Mouse (Mus musculus) stomach, postnatal 0 days (tissue): ENCODE data around the gene Otogl. TPM values are rescaled to one million over a fixed set of nuclear protein-coding genes. Genes with fewer than 3 reads are reported as not detected.

ENCODE experiments used
- ATAC-seq: fragments of 200-750 bp; cut with Nextera tagmentation; 2 replicates; pipeline ENCODE4 v1.8.0; 2017; ENCODE audit not compliant: low FRiP score, low TSS enrichment
- DNase-seq: peaks from one replicate; pipeline ENCODE4 v3.0.0-alpha.2; 2016; ENCODE audit warnings: low spot score
- H3K27ac ChIP-seq: fragments of 300-500 bp; sonication (generic); replicated peaks from 2 replicates; pipeline ENCODE4 v1.5.1; 2014; ENCODE audit warnings: mild to moderate bottlenecking, control low read depth
- H3K27me3 ChIP-seq: fragments of 300-500 bp; sonication (generic); 2 replicates; pipeline ENCODE4 v1.6.1; 2014; ENCODE audit warnings: low read length; ENCODE audit not compliant: control insufficient read depth, insufficient read depth
- H3K36me3 ChIP-seq: fragments of 300-500 bp; sonication (generic); 2 replicates; pipeline ENCODE4 v1.6.1; 2014; ENCODE audit warnings: low read length, mixed read lengths; ENCODE audit not compliant: control insufficient read depth, insufficient read depth
- H3K4me1 ChIP-seq: fragments of 300-500 bp; sonication (generic); replicated peaks from 2 replicates; pipeline ENCODE4 v1.6.1; 2014; ENCODE audit warnings: antibody characterized with exemption; ENCODE audit not compliant: control insufficient read depth, insufficient read depth
- H3K4me2 ChIP-seq: fragments of 300-500 bp; sonication (generic); replicated peaks from 2 replicates; pipeline ENCODE4 v1.6.1; 2014; ENCODE audit warnings: low read depth, mild to moderate bottlenecking, control low read depth, moderate library complexity
- H3K4me3 ChIP-seq: fragments of 300-500 bp; sonication (generic); 2 replicates; pipeline ENCODE4 v1.5.1; 2014; ENCODE audit warnings: low read depth, low read length, control low read depth
- H3K9ac ChIP-seq: fragments of 300-500 bp; sonication (generic); 2 replicates; pipeline ENCODE4 v1.6.1; 2014; ENCODE audit warnings: mild to moderate bottlenecking, low read length, control low read depth, mixed read lengths
- H3K9me3 ChIP-seq: fragments of 300-500 bp; sonication (generic); 2 replicates; pipeline ENCODE4 v1.6.1; 2016; ENCODE audit warnings: low read length; ENCODE audit not compliant: control insufficient read depth
- CTCF ChIP-seq: IDR thresholded peaks from 2 replicates; pipeline ENCODE4 v1.5.1; 2016; ENCODE audit warnings: antibody characterized with exemption, low read depth, mild to moderate bottlenecking, moderate library complexity
- EP300 ChIP-seq: optimal IDR thresholded peaks from 2 replicates; pipeline ENCODE3; 2016; ENCODE audit warnings: antibody characterized with exemption
- WGBS: fragments of 180-500 bp; shearing (Covaris S2); extraction: QIAGEN DNeasy Blood & Tissue Kit; methylation state at CpG from one replicate; pipeline ENCODE4 v1.1.7; 2014; 5-methylcytosine and 5-hydroxymethylcytosine counted together
- polyA plus RNA-seq: library from polyadenylated mRNA; unstranded; fragments of >200 nt; fragmentation: Nextera tagmentation; extraction: Ambion mirVana; gene quantifications from 2 replicates; pipeline ENCODE4 v1.2.1, GENCODE M21; 2015

Otogl gene
- polyA plus RNA-seq, 1 experiment from 2014 or later, result 0.02 TPM

DNA sequence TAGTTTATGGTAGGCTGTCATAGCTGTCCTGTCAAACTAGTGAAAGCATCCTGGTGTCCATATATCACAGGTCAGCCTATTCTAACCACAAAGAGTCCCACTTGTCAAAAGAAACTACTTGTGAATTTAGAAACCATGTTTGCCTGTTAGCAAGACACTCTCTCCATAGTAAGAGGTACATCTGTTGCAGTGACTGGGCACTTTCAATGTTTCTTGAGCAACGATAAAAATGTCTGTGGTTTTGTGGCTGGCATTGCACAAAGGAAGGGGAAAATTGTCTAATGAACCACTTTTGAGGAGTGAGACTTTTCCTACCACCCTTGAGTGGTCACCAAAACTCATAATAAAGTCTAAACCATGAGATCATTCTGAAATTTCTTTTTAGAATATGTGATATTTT lies 36.1 kb upstream of the Otogl start:
- DNase-seq (no peak), ATAC-seq (no peak)
- H3K27ac ChIP-seq, result no peak overlapping the region
- H3K4me3 ChIP-seq, result no peak overlapping the region
- H3K4me2 ChIP-seq, result no peak overlapping the region
- H3K36me3 ChIP-seq, result no peaks in the 10 kb centered on the region
- no peaks in the 10 kb centered on the region for H3K27me3 ChIP-seq
- no peaks in the 10 kb centered on the region for H3K4me1 ChIP-seq
- H3K9me3 ChIP-seq, result no peaks in the 10 kb centered on the region
- TF ChIP-seq EP300, result no peak
- TF ChIP-seq CTCF, result no peak
- no peak overlapping the region for H3K9ac ChIP-seq
- WGBS, result 79% methylated on average over 1 of the region's 1 CpGs

DNA sequence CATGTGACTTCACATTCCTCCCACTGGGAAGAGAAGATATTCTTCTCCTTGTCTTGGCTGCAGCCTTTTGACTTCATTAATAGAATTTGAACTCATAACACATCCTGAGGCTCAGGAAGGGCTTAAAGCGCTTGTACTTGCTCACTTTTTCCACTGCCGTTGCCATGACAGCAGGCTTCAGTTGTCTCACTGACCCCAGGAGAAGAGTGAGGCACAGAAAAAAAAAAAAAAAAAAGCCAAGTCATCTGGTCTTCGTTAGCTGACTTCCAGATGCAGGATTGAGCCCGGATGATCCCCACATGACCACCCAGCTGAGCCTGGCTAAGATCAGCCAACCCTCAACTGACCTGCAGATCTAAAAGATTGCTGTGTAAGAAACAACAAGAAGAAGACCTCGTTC lies 34.4 kb upstream of the Otogl start:
- H3K27me3 ChIP-seq, result no peaks in the 10 kb centered on the region
- H3K36me3 ChIP-seq, result no peaks in the 10 kb centered on the region
- no peaks in the 10 kb centered on the region for H3K9me3 ChIP-seq
- ATAC-seq, result no peak
- TF ChIP-seq CTCF, result no peak
- no peak for TF ChIP-seq EP300
- H3K4me3 ChIP-seq, result no peak overlapping the region
- no peak for DNase-seq
- no peak overlapping the region for H3K9ac ChIP-seq
- WGBS, result 41% methylated on average over 5 of the region's 5 CpGs
- no peaks in the 10 kb centered on the region for H3K4me1 ChIP-seq
- H3K27ac ChIP-seq, result no peak overlapping the region
- no peak overlapping the region for H3K4me2 ChIP-seq

DNA sequence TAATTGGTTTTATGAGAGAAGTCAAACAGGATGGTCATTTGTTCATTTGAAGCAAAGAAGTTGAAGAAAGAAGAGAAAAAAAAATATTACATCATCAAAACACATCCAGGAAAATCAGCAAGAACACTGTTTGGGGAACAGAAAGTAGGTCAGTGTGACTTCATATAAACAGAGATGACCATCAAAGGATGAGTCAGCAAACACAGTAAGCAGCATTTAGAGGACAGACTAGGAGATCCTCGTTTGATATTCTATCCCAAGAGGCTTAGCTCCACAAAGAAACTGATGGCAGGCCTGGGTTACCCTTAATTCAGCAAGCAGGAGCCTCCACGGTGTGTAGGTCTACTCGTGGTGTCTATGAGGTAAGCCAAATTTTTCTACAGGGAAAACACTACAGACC lies 31.9 kb upstream of the Otogl start:
- Histone ChIP-seq H3K9me3 (no peaks in the 10 kb centered on the region), H3K4me1 (no peaks in the 10 kb centered on the region), H3K4me2 (no peak overlapping the region), H3K27me3 (no peaks in the 10 kb centered on the region), H3K27ac (no peak overlapping the region), H3K9ac (no peak overlapping the region), H3K4me3 (no peak overlapping the region), H3K36me3 (no peaks in the 10 kb centered on the region)
- DNase-seq (no peak), ATAC-seq (no peak)
- 66% methylated on average over 3 of the region's 3 CpGs for WGBS
- no peak for TF ChIP-seq CTCF
- TF ChIP-seq EP300, result no peak

DNA sequence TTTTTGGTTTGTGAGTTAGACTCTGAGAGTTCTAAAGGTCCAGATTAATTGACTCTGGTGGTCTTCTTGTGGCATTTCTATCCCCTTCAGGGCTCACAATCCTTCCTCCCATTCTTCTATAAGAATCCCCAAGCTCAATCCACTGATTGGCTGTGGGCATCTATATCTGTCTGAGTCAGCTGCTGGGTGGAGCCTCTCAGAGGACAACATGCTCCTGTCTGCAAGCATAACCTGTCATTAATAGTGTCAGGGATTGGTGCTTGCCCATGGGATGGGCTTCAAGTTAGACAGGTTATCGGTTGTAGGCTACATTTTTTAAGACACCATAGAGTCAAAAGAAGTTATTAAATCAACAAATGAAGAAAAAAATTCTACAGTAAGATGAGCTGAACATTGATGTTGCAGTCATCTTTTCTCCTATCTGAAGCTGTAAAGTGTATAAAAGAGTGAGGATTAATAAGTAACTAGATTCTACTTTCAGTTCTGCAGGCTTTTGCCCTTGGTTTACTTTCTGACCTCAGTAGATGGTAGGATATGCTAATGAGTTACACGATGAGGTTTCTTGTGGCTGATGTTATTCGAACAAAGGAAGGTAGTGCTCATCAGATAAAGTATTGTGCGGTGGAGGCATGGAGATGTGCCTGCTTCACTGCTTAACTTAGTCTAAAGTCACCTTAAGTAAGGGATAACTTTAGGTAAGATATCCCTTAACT lies 29.4 kb upstream of the Otogl start:
- ATAC-seq (peak; percentile 54; the same call in 1 of the 2 replicates), DNase-seq (no peak)
- Histone ChIP-seq H3K4me1 (no peaks in the 10 kb centered on the region), H3K9me3 (no peaks in the 10 kb centered on the region), H3K9ac (no peak overlapping the region), H3K27ac (peak overlapping the region; percentile 45; the same call in 1 of the 2 replicates), H3K36me3 (no peaks in the 10 kb centered on the region), H3K4me3 (no peak overlapping the region), H3K27me3 (no peaks in the 10 kb centered on the region), H3K4me2 (no peak overlapping the region)
- 67% methylated on average over 4 of the region's 4 CpGs for WGBS
- TF ChIP-seq EP300 (no peak), CTCF (no peak)

DNA sequence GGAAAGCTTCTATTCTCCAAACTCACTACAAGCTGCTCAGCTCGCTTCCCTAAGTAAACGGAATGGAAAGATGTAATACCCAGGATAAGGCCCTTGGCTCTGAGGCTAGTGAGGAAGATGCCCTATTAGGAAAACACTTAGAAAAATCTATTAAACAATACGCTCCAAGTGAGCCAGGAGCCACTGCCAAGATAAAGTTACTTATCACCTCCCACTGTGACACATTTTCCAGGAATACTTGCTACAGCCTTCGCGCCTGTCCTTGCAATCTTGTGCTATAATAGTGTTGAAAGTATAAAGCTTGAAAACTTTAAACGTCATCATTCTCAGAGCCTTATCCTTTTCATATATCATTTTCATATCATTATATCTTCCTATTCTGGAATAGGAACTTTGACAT lies 28.4 kb upstream of the Otogl start:
- H3K4me2 ChIP-seq, result no peak overlapping the region
- H3K27ac ChIP-seq, result no peak overlapping the region
- no peak for DNase-seq
- H3K9me3 ChIP-seq, result no peaks in the 10 kb centered on the region
- H3K36me3 ChIP-seq, result no peaks in the 10 kb centered on the region
- H3K9ac ChIP-seq, result no peak overlapping the region
- no peaks in the 10 kb centered on the region for H3K27me3 ChIP-seq
- no peak for TF ChIP-seq EP300
- TF ChIP-seq CTCF, result no peak
- no peak for ATAC-seq
- WGBS, result 50% methylated on average over 6 of the region's 6 CpGs
- H3K4me3 ChIP-seq, result no peak overlapping the region
- no peaks in the 10 kb centered on the region for H3K4me1 ChIP-seq

DNA sequence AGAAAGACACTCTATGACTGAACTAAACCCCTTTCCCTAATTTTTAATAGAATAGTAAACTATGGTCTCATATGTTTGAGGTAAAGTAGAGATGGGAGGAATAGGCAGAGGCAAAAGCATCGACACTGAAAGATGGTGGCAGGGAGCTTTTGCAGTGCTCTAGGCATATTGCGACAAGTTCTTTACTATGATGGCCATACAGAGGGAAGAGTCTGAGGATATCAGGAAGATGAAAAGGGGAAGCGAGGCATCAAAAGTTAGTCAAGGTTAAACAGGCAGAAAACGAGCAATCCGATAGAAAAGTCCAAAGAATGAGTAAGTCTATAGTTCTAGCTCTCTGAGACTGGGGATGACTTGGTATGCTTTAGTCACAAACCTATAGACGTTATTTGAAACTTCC lies 27.9 kb upstream of the Otogl start:
- ATAC-seq, result no peak
- no peaks in the 10 kb centered on the region for H3K9me3 ChIP-seq
- H3K36me3 ChIP-seq, result no peaks in the 10 kb centered on the region
- WGBS, result 82% methylated on average over 6 of the region's 6 CpGs
- no peak overlapping the region for H3K4me2 ChIP-seq
- H3K4me1 ChIP-seq, result no peaks in the 10 kb centered on the region
- H3K27ac ChIP-seq, result no peak overlapping the region
- no peak overlapping the region for H3K4me3 ChIP-seq
- H3K9ac ChIP-seq, result no peak overlapping the region
- H3K27me3 ChIP-seq, result no peaks in the 10 kb centered on the region
- DNase-seq, result no peak
- no peak for TF ChIP-seq CTCF
- TF ChIP-seq EP300, result no peak
